Mouse (Mus musculus) erythroblast, embryonic 14.5 days (primary cell): ENCODE data around the gene Gprc5b. TPM values are rescaled to one million over a fixed set of nuclear protein-coding genes. Genes with fewer than 3 reads are reported as not detected.

Source experiments
- H3K27me3 ChIP-seq: 2 replicates; pipeline ENCODE4 v1.6.1; 2012; ENCODE audit warnings: inconsistent platforms; ENCODE audit not compliant: control insufficient read depth
- H3K36me3 ChIP-seq: 2 replicates; pipeline ENCODE4 v1.6.1; 2012; ENCODE audit warnings: mild to moderate bottlenecking, inconsistent platforms; ENCODE audit not compliant: control insufficient read depth
- H3K4me1 ChIP-seq: 2 replicates; pipeline ENCODE4 v1.6.1; 2012; ENCODE audit warnings: inconsistent platforms; ENCODE audit not compliant: control insufficient read depth
- H3K4me3 ChIP-seq: replicated peaks from 2 replicates; pipeline ENCODE3; 2012; ENCODE audit warnings: moderate library complexity, mild to moderate bottlenecking, inconsistent platforms
- H3K9me3 ChIP-seq: 2 replicates; pipeline ENCODE4 v1.6.1; 2012; ENCODE audit warnings: low read length, inconsistent platforms, mixed read lengths; ENCODE audit not compliant: control insufficient read depth
- GATA1 ChIP-seq: IDR thresholded peaks from 2 replicates; pipeline ENCODE4 v1.6.1; 2012; ENCODE audit warnings: low read length, inconsistent platforms, mixed read lengths
- TAL1 ChIP-seq: IDR thresholded peaks from 3 replicates; pipeline ENCODE4 v1.6.1; 2012; ENCODE audit warnings: low read length, inconsistent platforms, mixed read lengths
- polyA plus RNA-seq: library from polyadenylated mRNA; stranded (reverse); fragments of >175 nt; gene quantifications from 2 replicates; pipeline ENCODE4 v1.2.3, GENCODE M21; 2012

Gene Gprc5b
- polyA plus RNA-seq, 1 experiment = 0.07 TPM

DNA sequence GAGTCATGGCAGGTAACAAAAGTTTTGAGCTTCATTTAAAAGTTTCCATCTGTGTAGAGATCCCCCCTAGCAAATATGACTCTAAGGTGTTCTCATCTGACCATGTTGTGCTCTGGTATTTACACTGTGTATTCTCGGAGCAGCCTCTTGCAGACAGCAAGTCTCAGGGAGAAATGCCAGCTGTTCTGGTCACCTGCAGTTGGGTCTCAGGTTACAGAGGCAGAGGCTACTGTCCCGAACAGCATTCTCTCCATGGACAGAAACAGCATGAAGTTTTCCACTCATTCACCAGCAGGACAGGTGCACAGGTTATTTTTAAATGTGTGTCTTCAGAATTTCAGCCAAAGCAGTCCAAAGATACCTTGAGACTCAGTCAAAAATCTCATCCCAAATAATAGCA lies 50.1 kb downstream of the Gprc5b start:
- TF ChIP-seq GATA1 (no peak), TAL1 (no peak)

DNA sequence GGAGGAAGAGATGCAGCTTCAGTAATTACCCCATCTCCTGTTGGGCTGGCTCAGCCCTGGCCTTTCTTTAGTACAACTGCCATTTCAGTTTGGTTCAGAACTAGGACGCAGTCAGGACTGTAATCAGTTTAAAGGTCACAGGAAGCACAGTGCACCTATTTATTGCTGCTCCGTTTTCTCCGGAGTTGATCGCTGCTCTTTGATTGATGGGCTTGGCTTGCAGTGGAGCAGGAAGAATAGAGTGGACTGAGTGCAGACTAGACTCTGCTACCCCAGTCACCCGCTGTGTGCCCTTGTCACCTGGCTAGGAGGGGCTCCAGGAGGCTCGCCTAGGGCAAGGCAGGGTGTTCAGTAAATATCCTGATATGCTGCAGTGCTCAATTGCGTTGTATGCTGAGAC lies 51.8 kb downstream of the Gprc5b start:
- H3K27me3 ChIP-seq = no peaks in the 10 kb centered on the region
- no peaks in the 10 kb centered on the region for H3K4me1 ChIP-seq
- H3K9me3 ChIP-seq = no peaks in the 10 kb centered on the region
- no peak for TF ChIP-seq TAL1
- no peak for TF ChIP-seq GATA1
- no peaks in the 10 kb centered on the region for H3K36me3 ChIP-seq
- H3K4me3 ChIP-seq = no peak overlapping the region

More for the DNA sequence above, 50.1 kb downstream of the Gprc5b start:
- H3K4me1 ChIP-seq = no peaks in the 10 kb centered on the region
- H3K27me3 ChIP-seq = no peaks in the 10 kb centered on the region
- H3K36me3 ChIP-seq = no peaks in the 10 kb centered on the region
- H3K9me3 ChIP-seq = no peaks in the 10 kb centered on the region
- no peak overlapping the region for H3K4me3 ChIP-seq

DNA sequence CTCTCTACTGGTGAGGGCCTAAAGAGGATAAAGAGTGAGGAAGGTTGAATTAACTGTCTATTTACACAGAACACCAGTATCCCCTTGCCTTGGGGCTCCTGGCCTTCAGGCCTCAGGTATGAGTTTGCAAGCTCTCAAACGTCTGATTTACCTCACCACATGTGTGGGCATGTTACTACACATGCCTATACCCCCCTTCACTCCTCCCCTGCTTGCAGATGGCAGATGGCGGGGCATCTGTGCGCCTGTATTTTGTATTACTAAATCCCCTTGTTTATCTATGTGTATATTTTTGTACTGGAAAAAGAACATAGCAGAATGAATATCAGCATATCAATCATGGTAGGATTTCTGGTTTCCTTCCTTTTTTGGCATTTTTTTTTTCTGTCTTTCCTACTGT lies 52.7 kb downstream of the Gprc5b start:
- Histone ChIP-seq H3K27me3 (no peaks in the 10 kb centered on the region), H3K4me3 (no peak overlapping the region), H3K36me3 (no peaks in the 10 kb centered on the region), H3K4me1 (no peaks in the 10 kb centered on the region), H3K9me3 (no peaks in the 10 kb centered on the region)
- TF ChIP-seq TAL1 (no peak), GATA1 (no peak)

DNA sequence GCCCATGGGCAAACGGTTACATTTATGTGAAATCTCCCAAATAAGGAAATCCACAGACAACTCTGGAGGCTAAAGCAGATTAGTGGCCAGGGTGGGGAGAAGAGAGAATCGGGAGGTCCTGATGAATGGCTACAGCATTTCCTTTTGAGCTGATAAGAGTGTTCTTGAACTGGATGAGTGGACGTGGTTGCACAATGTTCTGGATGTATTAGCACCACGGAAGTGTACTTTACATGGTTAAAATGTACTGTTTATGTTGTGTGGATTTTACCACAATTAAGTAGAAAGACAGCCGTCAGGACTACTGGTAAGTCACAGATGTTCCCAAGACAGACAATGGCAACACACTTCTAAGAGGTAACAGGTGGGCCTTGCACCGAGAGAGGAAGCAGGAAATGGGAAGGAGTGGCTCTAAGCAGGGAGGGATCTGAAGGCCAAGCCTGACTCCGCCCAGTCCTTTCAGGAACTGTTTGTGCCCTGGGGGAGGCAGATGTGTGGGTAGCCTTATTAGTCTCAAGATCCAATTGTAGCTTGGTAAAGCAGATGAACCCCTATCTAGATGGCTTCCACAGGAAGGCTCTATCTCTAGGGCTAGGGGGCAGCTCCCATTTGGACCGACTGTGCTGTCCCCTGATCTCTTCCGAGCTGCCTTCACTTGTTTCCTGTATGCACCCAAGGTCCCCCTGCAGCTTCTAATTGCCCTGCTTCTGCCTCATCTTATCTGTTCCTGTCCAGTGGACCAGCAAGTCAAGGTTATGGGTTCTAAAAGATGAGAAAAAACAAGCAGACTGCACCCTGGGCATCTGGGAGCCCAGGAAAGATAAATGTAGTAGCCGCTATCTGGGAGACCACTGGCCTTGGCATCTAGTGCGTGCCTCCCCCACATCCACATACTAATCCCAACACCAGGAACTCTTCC lies 57.3 kb downstream of the Gprc5b start:
- H3K4me1 ChIP-seq = no peaks in the 10 kb centered on the region
- TF ChIP-seq TAL1 (no peak), GATA1 (no peak)
- H3K27me3 ChIP-seq = no peaks in the 10 kb centered on the region
- no peaks in the 10 kb centered on the region for H3K9me3 ChIP-seq
- H3K4me3 ChIP-seq = no peak overlapping the region
- H3K36me3 ChIP-seq = no peaks in the 10 kb centered on the region

DNA sequence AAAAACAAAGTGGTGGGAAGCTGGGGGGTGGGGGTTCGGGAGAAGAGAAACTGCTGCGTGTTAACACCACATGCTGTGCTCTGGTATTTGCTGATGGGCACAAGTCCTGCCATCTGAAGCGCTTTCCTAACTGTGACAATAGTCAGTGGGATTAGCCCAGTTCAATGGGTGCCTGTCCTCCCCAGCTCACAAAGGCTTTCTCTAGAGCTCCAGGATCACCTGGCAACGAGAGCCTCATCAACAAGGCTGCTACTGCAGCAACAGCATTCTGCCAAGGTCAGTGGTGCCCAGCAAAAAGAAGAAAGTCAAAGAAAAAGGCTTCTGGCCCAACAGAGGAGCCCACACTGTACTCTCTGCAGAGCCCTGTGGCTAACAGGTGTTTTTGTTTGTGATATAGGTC lies 58.2 kb downstream of the Gprc5b start:
- no peaks in the 10 kb centered on the region for H3K4me1 ChIP-seq
- no peaks in the 10 kb centered on the region for H3K9me3 ChIP-seq
- no peaks in the 10 kb centered on the region for H3K36me3 ChIP-seq
- H3K4me3 ChIP-seq = no peak overlapping the region
- no peaks in the 10 kb centered on the region for H3K27me3 ChIP-seq
- TF ChIP-seq GATA1 (no peak), TAL1 (no peak)

DNA sequence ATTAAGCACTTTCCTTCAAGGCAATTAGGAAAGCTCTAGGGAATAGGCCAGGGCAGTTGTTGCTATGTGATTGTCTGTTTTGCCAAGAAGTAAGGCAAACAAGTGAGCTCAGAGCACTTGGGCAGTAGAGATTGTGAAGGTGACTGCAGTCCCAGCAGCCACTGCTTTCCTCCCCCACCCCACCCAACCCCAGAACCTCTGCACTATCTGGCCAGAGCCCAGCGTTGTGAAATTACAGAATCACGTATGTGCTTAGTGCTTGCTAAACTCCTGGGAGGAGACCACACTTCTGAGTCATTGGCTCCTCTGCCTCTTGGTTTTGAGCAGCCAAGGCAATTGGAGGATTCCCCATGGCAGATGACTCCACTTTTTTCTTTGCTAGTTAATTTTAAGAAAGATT lies 59.7 kb downstream of the Gprc5b start:
- TF ChIP-seq GATA1 (no peak), TAL1 (no peak)
- Histone ChIP-seq H3K36me3 (no peaks in the 10 kb centered on the region), H3K9me3 (no peaks in the 10 kb centered on the region), H3K4me3 (no peak overlapping the region), H3K4me1 (no peaks in the 10 kb centered on the region), H3K27me3 (no peaks in the 10 kb centered on the region)

DNA sequence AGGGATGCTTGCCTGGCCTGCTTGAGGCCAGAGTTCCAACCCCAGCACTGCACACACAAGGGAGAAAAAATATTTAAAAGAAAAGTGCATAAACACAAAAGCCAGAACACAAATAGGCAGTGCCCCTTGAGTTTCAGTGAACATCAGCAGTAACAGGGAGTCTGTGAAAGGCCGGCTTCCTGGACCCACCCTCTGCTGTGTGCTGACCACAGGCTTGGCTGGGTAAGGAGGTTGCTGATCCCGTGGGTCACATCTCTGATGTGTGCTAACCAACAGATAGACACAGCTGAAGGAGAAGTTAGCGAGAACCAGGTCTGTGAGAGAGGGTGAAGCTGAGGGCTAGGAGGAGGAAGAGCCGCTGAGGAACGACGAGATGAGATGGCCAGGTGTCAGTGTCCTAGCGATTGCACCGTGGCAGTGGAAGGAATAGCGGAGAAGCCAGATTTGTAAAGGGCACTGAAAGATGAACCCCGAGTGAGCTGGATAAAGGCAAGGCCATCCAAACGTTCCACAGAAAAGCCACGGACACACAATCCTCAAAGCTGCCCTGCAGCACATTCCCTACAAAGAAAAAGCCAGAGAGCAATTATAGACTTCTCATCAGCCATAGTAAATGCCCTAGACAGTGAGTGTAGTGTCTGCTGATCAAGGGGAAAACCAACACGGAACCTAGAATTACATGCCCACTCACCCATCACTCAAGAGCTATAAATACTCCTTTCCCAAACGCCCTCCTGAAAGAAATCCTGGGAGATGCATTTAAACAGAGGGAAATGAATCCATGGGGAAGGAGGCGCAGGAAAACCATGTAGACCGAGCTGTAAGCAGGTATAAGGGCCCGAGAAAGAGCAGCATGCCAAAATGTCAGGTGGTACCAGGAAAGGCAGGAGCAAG lies 63.3 kb downstream of the Gprc5b start:
- Histone ChIP-seq H3K36me3 (no peaks in the 10 kb centered on the region), H3K9me3 (no peaks in the 10 kb centered on the region), H3K4me1 (no peaks in the 10 kb centered on the region), H3K4me3 (no peak overlapping the region), H3K27me3 (no peaks in the 10 kb centered on the region)
- TF ChIP-seq TAL1 (no peak), GATA1 (no peak)

DNA sequence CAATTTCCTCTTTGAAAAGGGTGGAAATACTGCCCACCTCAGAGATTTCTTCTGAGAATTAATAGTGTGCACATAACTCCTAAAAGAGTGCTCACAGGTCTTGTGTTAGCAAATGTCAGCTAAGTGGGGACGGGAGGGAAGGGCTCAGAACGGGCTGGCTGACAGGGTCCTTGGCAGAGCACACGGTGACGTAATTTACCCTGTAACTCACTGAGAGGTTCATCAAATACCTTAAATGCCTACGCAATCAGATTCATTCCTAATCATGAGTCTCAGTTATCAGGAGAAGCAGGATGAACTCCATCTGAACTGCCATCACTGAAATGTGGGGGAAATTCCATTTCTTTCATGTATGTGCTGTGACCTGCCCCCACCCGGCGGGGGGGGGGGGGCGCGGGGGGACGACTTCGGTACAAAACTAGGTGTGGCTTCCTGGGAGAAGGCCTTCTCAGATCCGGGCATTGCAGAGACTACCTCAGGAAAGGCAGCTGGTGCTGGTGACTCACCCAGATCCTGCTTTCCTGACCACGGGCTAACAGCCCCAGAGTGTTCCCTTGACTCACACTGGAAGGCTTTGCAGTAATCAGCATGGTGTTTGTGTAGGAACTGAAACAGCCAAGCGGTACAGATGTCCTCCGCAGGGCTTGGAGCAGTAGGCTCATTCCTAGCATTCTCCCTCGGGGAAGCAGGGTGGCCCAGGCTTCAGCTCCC lies 65.3 kb downstream of the Gprc5b start:
- Histone ChIP-seq H3K27me3 (no peaks in the 10 kb centered on the region), H3K4me3 (no peak overlapping the region), H3K36me3 (no peaks in the 10 kb centered on the region), H3K9me3 (no peaks in the 10 kb centered on the region), H3K4me1 (no peaks in the 10 kb centered on the region)
- no peak for TF ChIP-seq GATA1
- TF ChIP-seq TAL1 = no peak
